Mouse (Mus musculus) v-Abl transformed pro-B cells (cell line): Measurements from ENCODE around the gene Fyn.

Experiments used
- in situ Hi-C, 2 experiments: fragments of 400-800 bp; cut with MboI; formaldehyde crosslinking; loops; one replicate each; pipeline ENCODE4 v1.15.1; 2025; ENCODE audit not compliant: unreplicated experiment in 2 of 2

Fyn gene

DNA sequence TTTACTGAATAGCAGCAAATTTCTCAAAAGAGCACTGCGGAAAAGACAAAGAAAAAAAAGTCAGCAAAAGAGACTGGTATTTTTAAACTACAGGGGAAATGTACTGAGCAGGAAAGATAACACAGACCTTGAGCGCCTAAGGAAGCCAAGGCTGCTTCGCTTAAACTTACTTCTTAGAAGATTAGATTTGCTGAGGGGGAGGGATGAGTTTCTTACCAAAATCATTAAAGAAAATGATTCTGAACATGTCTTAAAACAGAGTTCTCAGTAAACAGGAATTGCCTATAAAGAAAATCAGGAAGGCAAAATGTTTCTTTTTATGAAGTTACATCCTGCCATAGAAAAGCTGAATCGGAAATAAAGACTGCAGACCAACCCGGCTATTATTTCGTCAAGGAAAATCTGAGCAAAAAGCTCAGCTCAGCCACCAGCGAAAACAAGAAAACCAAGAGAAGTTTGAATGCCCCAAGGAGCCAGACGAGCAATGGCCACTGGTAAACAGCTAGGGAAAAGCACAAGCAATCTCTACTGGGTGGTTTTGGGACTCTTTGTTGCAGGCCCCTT is at the start of gene Fyn:
Fyn (plus strand) TSS at position 284 of the 564 bp plus-strand sequence.
- in situ Hi-C loops: loop anchor here (5.0 to 25.0 kb wide), 4 partner anchors 51 to 194 kb away; no protein-coding TSS in a partner anchor

DNA sequence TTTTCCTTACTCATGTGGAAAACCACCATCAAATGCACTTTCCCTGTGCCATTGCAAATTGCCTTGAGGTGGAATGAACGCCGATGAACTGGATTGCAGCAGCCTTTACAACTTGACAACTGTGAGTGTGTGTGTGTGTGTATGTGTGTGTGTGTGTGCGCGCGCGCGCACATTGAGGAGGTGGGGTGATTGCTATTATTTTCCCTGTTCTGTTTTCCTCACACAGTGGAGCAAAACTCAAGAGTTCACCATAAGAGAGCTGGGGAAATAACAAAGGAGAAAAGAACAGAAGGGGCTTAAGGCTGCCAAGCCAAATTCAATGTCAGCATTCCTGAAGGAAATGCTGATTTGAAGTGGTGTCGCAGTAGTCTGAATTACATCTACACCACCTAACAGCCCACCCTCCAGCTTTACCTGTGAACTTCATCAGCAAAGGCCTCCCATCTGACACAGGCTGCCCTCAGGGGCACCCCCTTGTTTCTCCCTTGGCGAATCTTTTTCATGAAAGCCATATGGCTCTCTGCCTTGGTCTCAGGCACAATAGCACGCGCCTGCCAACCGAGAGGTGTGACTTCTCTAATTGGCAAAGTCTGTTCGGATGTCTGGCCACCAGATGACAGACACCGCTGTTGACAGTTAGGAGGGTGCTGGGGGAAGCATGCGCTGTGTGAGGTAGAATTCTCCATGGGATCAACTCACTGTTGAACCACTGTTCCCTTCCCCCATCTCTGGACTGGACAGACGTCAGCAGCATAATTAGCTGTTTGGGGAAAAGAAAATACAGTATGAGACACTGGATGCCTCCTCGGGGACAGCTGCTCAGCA is 47.6 kb upstream of the Fyn start:
- in situ Hi-C loops: no loop called here

DNA sequence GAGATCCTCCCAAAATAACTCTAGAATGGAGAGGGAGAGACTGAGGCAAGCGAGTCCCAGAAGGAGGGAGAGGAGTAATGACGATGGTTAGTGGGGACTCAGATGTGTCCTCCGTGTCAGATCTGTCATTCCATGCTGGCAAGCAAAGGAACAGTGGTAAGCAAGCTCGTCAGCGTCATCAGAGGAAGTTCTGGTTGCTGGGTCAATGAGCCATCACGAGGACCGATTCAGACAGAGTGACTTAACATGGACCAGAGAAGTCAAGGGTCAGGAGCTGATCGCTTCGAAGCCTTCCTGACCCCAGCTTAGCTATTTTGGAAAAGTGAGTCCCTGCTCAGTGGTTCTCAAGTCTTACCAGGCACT is 47.1 kb upstream of the Fyn start:
- in situ Hi-C loops: no loop called here

DNA sequence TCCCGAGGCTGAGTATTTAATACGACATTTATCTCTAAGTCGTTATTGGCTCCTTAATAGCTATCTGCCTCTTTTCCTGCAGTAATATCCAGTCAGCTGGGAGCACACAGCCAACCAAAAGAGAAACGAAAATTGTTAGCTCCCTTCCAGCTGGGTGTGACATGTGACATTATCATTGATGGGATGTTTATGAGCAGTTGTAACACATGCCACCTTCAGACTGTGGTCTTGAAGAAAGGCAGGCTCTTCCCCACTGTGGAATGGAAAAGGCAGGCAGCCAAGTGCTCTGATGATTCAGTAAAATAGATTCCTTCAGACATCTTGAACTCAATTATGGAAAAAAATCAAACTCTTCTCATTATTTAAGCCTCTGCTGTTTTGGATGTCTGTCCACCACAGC is 46.5 kb upstream of the Fyn start:
- in situ Hi-C loops: no loop called here

DNA sequence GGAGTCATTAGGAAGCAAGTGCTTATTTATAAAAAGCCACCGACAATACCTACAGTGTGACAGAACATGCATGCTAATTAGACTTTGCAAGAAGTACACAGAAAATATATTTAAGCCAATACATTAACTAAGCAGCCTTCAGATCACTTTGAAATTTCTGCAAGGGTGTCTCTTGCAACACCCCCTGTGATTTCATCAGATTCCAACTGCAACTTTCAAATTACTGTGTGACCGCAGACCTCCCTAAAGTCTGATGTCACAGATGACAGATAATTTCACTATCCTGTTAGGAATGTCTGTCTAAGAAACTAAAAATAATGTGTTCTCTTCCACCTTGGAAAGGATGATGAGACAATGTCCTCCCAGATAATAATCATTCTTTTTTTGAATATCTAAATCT is 44.4 kb upstream of the Fyn start:
- in situ Hi-C loops: no loop called here

DNA sequence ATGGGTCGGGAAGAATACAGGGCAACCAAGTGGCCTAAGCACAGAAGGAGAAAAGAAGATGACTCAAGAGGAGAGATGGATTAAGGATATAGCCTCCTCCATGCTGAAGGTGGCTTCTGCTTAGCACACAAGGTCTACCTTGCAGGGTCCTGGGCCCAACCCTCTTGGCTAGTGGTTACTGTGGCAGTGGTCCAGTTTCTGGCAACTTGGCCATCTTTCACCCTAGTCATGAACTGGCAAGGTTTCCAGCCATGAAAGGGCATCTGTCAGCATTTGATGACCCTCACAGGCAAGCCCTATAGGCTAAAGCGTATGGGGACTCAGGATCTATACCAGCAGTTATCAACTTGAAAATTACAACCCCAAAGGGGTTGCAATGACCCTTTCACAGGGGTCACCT is 40.0 kb upstream of the Fyn start:
- in situ Hi-C loops: no loop called here

DNA sequence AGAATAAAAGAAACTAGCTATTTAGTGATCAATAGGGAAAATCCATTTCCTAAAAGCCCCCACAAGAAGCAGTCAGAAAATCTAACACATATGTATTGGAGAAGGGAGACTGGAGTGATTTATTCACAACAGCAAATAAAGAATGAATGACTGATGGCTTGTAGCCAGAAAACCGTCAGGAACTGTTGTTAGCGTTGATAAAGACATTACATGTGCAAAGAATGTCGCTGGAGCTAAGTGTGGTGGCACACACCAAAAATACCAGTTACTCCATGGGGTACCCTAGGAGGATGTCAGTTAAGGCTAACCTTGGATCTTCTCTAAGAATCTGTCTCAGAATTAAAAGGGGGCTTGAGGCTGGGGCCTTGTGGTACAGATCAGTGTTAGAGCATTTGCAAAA is 34.3 kb upstream of the Fyn start:
- in situ Hi-C loops: no loop called here

DNA sequence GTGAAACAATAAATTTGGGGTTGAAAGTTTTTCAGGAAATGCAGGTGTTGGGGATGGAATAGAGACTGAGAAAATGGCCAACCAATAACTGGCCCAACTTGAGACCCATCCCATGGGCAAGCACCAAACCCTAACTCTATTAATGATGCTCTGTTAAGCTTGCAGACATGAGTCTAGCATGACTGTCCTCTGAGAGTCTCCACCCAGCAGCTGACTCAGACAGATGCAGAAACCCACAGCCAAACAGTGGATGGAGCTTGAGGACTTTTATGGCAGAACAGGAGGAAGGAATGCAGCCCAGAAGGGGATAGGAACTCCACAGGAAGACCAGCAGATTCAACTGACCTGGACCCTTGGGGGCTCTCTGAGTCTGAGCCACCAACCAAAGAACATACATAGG is 32.8 kb upstream of the Fyn start:
- in situ Hi-C loops: no loop called here

DNA sequence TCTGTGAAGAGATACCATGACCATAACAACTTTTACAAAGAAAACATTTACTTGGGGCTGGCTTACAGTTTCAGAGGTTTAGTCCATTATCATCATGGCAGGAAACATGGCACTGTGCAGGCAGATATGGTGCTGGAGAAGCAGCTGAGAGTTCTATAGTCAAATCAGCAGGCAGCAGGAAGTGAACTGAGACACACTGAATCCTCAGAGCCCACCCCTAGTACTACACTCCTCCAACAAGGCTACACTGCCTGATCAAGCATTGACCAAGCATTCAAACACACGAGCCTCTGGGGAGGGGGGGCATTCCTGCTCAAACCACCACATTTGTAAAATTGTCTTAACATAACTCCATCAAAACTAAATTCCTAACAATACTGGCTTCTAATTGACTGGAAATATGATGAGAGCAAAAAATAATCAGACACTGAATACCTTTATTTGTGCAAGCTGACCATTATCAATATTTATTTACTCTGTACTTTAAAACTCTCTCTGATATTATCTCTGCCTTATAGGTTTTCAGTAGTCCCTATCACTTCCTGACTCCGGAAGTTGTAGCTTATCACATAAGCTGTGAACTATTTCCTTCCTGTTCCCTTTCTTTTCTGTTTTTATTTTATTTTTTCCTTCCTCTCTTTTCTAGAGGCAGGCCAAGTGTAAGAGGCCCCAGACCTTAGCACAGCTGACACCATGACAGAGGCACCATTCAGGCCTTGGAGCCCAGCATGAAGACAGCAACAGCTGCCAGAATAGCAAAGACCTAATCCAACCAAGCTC is 29.3 kb upstream of the Fyn start:
- in situ Hi-C loops: no loop called here

DNA sequence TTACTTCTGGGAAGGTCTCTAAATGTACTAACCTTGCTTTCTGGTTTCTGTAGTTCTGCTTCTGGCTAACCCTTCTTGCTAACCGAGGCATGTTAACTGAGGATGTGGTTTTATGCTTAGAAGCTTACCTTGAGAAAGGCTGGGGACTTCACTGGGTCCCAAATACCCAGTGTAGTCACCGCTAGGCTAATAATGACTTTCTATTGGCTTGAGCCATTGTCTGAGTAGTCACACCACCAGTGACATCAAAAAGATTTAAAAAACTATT is 28.8 kb upstream of the Fyn start:
- in situ Hi-C loops: no loop called here

DNA sequence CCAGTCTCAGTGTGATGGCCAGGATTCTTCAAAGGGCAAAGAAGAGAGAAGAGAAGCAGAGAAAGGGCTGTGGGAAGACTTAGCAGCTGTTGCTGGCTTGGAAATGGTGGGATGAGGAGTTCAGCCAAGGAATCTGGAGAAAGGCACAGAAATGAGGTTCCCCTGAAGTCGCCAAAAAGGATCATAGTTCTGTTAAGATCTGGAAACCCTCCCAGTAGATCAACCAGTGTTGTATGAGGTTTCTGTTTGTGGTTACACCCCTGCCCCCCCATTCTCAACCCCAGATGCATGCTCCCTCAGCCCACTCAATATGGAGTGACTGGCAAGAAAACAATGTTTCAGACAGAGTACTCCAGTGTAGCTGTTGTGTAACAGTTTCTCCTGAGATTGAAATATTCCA is 25.1 kb upstream of the Fyn start:
- in situ Hi-C loops: no loop called here

DNA sequence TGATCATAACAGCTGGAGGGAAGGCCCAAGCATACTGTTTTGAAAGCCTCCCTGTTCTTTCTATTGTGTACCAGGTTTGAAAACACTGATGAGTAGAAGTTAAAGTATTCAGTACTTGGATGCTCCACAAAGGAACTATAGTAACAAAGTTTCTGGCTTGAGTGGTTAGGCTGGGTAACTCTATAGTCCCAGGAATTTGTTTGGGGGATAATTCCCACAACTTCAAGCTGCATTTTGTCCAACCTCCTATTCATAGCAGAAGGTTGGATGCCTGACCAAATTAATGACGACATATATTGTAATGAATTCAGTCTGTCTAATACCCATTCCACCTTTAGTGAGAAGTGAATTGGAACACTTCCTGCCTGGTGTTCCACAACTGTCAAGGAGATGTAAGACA is 22.7 kb upstream of the Fyn start:
- in situ Hi-C loops: no loop called here

DNA sequence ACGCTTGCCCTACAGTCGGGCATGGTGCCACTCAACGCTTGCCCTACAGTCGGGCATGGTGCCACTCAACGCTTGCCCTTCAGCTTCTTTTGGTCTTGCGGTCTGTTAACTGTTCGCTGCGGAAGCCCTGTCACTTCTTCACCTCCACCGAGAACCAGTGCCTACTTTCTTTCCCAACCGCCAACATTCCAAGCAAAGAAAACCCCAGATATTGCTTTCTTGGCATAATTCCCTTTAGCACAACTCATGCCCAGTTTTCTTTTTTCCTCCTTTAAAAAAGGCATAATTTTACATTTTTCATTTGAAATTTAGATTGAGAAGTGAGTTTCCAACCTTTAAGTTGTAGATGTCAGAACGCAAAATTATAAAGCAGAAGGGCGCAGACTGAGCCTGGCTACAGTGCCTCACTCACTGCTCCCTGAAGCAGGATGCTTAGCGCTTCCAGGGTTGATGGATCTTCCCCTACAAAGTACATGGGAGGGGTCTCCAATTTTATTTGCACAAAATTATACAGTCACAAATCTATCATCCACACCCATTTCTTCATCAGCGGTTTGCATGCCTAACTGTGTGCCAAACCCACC is 18.8 kb upstream of the Fyn start:
- in situ Hi-C loops: loop anchor here in 1 of 2 experiments (25.0 kb wide), 1 partner anchor 88 kb away; no protein-coding TSS in a partner anchor

DNA sequence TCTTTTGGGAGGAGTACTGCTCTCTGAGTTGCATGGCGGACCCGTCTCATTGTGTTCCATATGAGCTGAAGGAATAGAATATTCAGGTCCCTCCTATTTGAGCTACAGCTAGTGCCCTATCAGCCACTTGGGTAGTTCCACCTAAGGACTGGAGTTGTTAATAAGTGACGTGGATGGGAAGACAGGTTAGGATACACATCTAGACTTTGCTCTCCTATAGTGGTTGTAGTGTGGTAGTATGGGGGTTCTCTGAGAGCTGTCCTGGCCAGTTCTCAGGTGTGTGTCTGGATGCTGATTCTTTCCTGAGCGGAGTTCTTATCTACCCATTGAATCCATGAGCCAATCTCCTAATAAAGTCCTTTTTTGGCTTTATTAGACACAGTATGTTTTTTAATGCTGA is 4.5 kb upstream of the Fyn start:
- in situ Hi-C loops: loop anchor here (10.0 to 25.0 kb wide), 3 partner anchors 99 to 189 kb away; no protein-coding TSS in a partner anchor

DNA sequence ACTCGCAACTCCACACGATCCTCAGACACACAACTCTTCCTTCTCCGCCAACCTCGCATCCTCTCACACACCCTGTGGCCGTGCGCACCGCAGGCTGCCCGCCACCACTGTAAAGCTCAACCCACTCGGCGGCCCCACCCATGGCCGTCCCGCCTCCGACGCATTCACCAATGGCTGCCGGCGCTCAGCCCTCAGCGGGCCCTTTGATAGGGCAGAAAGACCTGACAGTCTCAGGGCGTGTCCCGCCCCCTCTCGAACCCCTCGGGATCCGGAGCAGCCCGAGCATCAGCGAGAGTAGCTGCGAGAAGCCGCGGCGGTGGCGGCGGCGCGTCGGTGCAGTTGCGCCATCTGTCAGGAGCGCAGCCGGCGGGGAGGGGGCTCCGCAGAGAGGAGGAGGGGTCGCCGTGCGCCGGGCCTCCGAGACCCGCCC is 862 bp downstream of the Fyn start:
- in situ Hi-C loops: loop anchor here (5.0 to 25.0 kb wide), 4 partner anchors 52 to 195 kb away; no protein-coding TSS in a partner anchor

DNA sequence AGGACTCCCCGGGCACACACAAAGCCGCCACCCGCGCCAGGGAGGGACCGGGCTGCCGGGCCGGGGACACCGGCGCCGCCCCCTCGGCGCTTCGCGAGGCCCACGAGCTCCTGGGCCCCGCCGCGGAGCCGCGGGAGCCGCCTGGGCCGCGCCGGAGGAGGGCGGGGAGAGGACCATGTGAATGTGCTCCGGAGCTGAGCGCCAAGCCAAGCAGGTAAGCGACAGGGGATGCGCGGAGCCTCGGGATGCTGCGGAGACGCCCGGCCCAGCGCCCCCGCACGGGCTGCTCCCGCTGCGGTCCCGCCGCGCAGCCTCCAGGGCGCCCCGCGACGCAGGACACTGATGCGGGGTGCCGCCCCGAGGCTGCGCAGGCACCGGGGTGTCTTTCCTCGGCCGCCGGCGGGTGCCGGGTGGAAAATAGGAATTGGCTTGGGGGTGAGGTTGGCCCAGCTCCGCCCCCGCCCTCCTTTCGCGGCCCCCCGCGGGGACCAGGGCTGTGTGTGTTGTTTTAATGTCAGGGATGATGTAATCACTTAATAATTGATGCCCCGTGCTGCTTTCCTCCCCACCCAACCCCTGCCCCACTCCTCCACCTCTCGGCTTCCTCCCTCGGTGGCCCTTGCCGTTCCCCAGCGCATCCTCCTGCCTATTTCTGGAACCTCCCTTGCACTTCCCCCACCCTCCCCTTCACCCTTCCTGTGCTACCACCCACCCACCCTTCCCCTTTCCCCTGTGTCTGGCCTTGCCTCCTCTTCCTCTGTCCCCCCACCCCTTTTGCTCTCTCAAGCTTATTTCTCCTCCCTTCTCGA is 1.5 kb downstream of the Fyn start:
- in situ Hi-C loops: loop anchor here (5.0 to 25.0 kb wide), 6 partner anchors 53 to 195 kb away; no protein-coding TSS in a partner anchor

DNA sequence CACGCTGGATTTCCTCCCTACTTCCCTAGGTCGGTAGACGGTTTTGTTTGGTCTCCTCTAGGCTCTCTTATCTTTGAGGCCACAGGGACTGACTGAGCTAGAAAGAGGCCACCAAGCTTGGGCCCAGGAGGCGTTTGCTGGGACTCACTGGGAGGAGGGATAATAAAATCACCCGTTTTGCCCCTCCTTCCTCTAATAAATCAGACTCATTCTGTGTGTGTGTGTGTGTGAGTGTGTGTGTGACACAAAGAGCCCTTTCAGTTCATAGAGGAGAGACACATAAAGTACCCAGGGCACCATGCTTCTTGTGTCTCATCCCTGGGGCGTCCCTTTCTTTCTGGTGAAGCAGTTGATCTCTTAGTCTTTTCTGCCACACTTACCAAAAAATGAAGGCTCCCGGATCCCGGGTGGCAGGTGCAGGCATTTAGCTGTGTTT is 2.1 kb downstream of the Fyn start:
- in situ Hi-C loops: loop anchor here (10.0 to 25.0 kb wide), 3 partner anchors 109 to 144 kb away; no protein-coding TSS in a partner anchor

DNA sequence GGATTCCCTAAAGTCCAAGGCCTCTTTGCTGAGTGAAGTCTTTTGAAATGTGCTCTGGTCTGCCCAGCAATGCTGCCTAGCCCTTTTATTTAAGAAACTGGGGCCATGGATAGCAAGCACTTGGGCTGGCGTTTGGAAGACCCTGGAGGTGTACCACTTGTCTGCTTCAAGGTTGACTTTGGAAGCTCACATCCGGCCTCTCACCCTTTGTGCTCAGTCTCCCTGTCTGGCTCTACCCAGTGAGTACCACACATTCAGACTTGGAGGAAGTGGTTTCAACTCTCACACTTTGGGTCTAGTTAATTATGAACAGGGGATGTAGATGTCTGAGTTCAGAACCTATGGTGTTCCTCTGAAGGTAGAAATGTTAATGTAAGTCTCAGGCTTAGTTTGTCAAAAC is 2.8 kb downstream of the Fyn start:
- in situ Hi-C loops: loop anchor here (10.0 to 25.0 kb wide), 3 partner anchors 109 to 143 kb away; no protein-coding TSS in a partner anchor

DNA sequence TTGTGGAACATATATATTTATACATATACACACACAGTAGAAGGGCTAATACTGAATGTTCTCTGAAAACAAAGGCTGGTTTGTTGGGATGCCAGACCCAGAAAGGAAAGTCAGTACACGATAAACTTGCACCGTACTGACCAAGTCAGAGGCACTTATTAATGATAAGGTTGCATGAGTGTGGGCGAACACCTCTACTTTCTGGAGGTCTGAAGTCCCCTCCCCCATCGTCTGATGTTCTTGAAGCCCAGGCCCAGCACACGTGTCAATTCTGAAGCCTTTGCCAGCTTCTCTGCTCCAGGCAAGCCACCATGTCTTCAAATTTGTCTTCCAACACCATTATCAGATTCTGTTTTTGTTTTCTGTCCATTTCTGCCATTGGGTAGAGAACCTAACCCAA is 3.3 kb downstream of the Fyn start:
- in situ Hi-C loops: loop anchor here (10.0 to 25.0 kb wide), 3 partner anchors 110 to 143 kb away; no protein-coding TSS in a partner anchor

DNA sequence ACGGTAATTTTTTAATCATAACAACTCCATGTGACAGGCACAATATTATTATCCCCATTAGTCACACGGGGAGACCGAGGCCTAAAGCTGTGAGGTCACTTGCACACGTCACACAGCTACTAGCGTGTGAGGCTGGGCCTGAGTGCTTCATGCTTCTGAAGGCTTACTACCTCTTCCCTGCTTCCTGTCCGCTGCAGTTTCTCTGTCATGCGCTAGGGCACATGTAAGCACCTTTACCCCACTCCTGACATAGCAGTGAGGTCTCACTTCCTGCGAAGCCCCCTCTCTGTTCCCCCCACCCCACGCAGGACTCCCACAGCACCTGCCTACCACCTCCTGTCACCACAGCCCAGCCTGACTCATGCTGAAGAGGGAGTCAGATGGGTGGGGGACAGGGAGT is 8.0 kb downstream of the Fyn start:
- in situ Hi-C loops: loop anchor here (10.0 kb wide), 2 partner anchors 108 to 138 kb away; no protein-coding TSS in a partner anchor
